Mouse (Mus musculus): ENCODE results near the gene Exosc2. TPM values are rescaled to one million over a fixed set of nuclear protein-coding genes. Genes with fewer than 3 reads are reported as not detected.
"Not testable (repeated sequence)": the region's sequence is repeated elsewhere in the genome, so short reads cannot be mapped to it uniquely, and the experiment has no call there.

Exosc2 gene
- polyA plus RNA-seq, 1 experiment from 2014 or later, result 65.4 TPM

GRCm38 (mm10) chr2:31662939-31663803 is 7.3 kb upstream of the Exosc2 start:
- no peak overlapping the region for H3K4me3 ChIP-seq (ENCODE audit: low read depth, low read length)
- 0 out of 2 replicates have a peak overlapping the region, but pooled peaks have one; percentile 7 for H3K4me2 ChIP-seq (ENCODE audit: low read length)
- no peaks in the 10 kb centered on the region for H3K4me1 ChIP-seq (replicated peaks; ENCODE audit: control insufficient read depth, insufficient read depth, low read length)
- H3K27me3 ChIP-seq (replicated peaks; ENCODE audit: control insufficient read depth, insufficient read depth, low read length), result no peaks in the 10 kb centered on the region
- 48% methylated on average over 8 of the region's 8 CpGs for WGBS
- H3K27ac ChIP-seq (ENCODE audit: low read depth), result 0 out of 2 replicates have a peak overlapping the region, but pooled peaks have one; percentile 5
- no peaks in the 10 kb centered on the region for H3K9me3 ChIP-seq (ENCODE audit: control insufficient read depth, low read length)
- DNase-seq (ENCODE audit: low spot score) (no peak), ATAC-seq (replicated peaks; ENCODE audit: low FRiP score, low TSS enrichment, low read depth) (peak; percentile 66)
- H3K9ac ChIP-seq (ENCODE audit: low read length), result no peak overlapping the region
- no peaks in the 10 kb centered on the region for H3K36me3 ChIP-seq (ENCODE audit: control insufficient read depth, insufficient read depth, low read length)

- Histone ChIP-seq H3K27ac (ENCODE audit: low read depth) (no peak overlapping the region), H3K9me3 (ENCODE audit: control insufficient read depth, low read length) (no peaks in the 10 kb centered on the region), H3K4me2 (ENCODE audit: low read length) (no peak overlapping the region), H3K36me3 (ENCODE audit: control insufficient read depth, insufficient read depth, low read length) (no peaks in the 10 kb centered on the region), H3K4me1 (replicated peaks; ENCODE audit: control insufficient read depth, insufficient read depth, low read length) (no peaks in the 10 kb centered on the region), H3K4me3 (ENCODE audit: low read depth, low read length) (no peak overlapping the region), H3K27me3 (replicated peaks; ENCODE audit: control insufficient read depth, insufficient read depth, low read length) (no peaks in the 10 kb centered on the region), H3K9ac (ENCODE audit: low read length) (no peak overlapping the region)
- 74% methylated on average over 1 of the region's 1 CpGs for WGBS
- no peak for DNase-seq (ENCODE audit: low spot score)
- ATAC-seq (replicated peaks; ENCODE audit: low FRiP score, low TSS enrichment, low read depth), result no peak
Observed at GRCm38 (mm10) chr2:31663804-31664180, 6.7 kb upstream of the Exosc2 start.

- Histone ChIP-seq H3K9me3 (ENCODE audit: control insufficient read depth, low read length) (no peaks in the 10 kb centered on the region), H3K36me3 (ENCODE audit: control insufficient read depth, insufficient read depth, low read length) (no peaks in the 10 kb centered on the region), H3K27me3 (replicated peaks; ENCODE audit: control insufficient read depth, insufficient read depth, low read length) (no peaks in the 10 kb centered on the region), H3K9ac (ENCODE audit: low read length) (no peak overlapping the region), H3K27ac (ENCODE audit: low read depth) (no peak overlapping the region), H3K4me2 (ENCODE audit: low read length) (no peak overlapping the region), H3K4me1 (replicated peaks; ENCODE audit: control insufficient read depth, insufficient read depth, low read length) (0 out of 2 replicates have a peak, but pooled peaks cover 3% of the 10 kb centered on the region), H3K4me3 (ENCODE audit: low read depth, low read length) (no peak overlapping the region)
- ATAC-seq (replicated peaks; ENCODE audit: low FRiP score, low TSS enrichment, low read depth), result no peak
- DNase-seq (ENCODE audit: low spot score), result peak; percentile 64
- 26% methylated on average over 4 of the region's 4 CpGs for WGBS
Observed at GRCm38 (mm10) chr2:31667332-31667731, 3.2 kb upstream of the Exosc2 start.

- H3K4me3 ChIP-seq (ENCODE audit: low read depth, low read length), result no peak overlapping the region
- no peaks in the 10 kb centered on the region for H3K27me3 ChIP-seq (replicated peaks; ENCODE audit: control insufficient read depth, insufficient read depth, low read length)
- no peaks in the 10 kb centered on the region for H3K9me3 ChIP-seq (ENCODE audit: control insufficient read depth, low read length)
- WGBS, result 95% methylated on average over 6 of the region's 6 CpGs
- peaks cover 72% of the 10 kb centered on the region for H3K36me3 ChIP-seq (ENCODE audit: control insufficient read depth, insufficient read depth, low read length)
- ATAC-seq (replicated peaks; ENCODE audit: low FRiP score, low TSS enrichment, low read depth), result no peak
- no peak overlapping the region for H3K27ac ChIP-seq (ENCODE audit: low read depth)
- H3K4me1 ChIP-seq (replicated peaks; ENCODE audit: control insufficient read depth, insufficient read depth, low read length), result no peaks in the 10 kb centered on the region
- H3K4me2 ChIP-seq (ENCODE audit: low read length), result no peak overlapping the region
- no peak for DNase-seq (ENCODE audit: low spot score)
- H3K9ac ChIP-seq (ENCODE audit: low read length), result no peak overlapping the region
Observed at GRCm38 (mm10) chr2:31678641-31679040, 8.1 kb downstream of the Exosc2 start.

GRCm38 (mm10) chr2:31681051-31681707 is 10.7 kb downstream of the Exosc2 start:
- H3K4me2 ChIP-seq (ENCODE audit: low read length); H3K4me1 ChIP-seq (replicated peaks; ENCODE audit: control insufficient read depth, insufficient read depth, low read length); H3K27me3 ChIP-seq (replicated peaks; ENCODE audit: control insufficient read depth, insufficient read depth, low read length); H3K9ac ChIP-seq (ENCODE audit: low read length); H3K27ac ChIP-seq (ENCODE audit: low read depth); ATAC-seq (replicated peaks; ENCODE audit: low FRiP score, low TSS enrichment, low read depth); H3K9me3 ChIP-seq (ENCODE audit: control insufficient read depth, low read length); H3K4me3 ChIP-seq (ENCODE audit: low read depth, low read length); DNase-seq (ENCODE audit: low spot score): not testable (repeated sequence)
- peaks cover 46% of the 10 kb centered on the region for H3K36me3 ChIP-seq (ENCODE audit: control insufficient read depth, insufficient read depth, low read length)
- 85% methylated on average over 15 of the region's 15 CpGs for WGBS

GRCm38 (mm10) chr2:31681731-31682235 is 11.3 kb downstream of the Exosc2 start:
- Histone ChIP-seq H3K27me3 (replicated peaks; ENCODE audit: control insufficient read depth, insufficient read depth, low read length) (no peaks in the 10 kb centered on the region), H3K27ac (ENCODE audit: low read depth) (no peak overlapping the region), H3K36me3 (ENCODE audit: control insufficient read depth, insufficient read depth, low read length) (peaks cover 40% of the 10 kb centered on the region), H3K9me3 (ENCODE audit: control insufficient read depth, low read length) (no peaks in the 10 kb centered on the region), H3K4me1 (replicated peaks; ENCODE audit: control insufficient read depth, insufficient read depth, low read length) (no peaks in the 10 kb centered on the region), H3K4me3 (ENCODE audit: low read depth, low read length) (no peak overlapping the region), H3K9ac (ENCODE audit: low read length) (no peak overlapping the region), H3K4me2 (ENCODE audit: low read length) (no peak overlapping the region)
- DNase-seq (ENCODE audit: low spot score) (no peak), ATAC-seq (replicated peaks; ENCODE audit: low FRiP score, low TSS enrichment, low read depth) (no peak)
- 83% methylated on average over 6 of the region's 6 CpGs for WGBS

- ATAC-seq (replicated peaks; ENCODE audit: low FRiP score, low TSS enrichment, low read depth), result no peak
- no peak overlapping the region for H3K27ac ChIP-seq (ENCODE audit: low read depth)
- WGBS, result 30% methylated on average over 2 of the region's 2 CpGs
- DNase-seq (ENCODE audit: low spot score), result peak; percentile 78
- peaks cover 4% of the 10 kb centered on the region; the same call in 1 of the 2 replicates for H3K4me1 ChIP-seq (replicated peaks; ENCODE audit: control insufficient read depth, insufficient read depth, low read length)
- no peaks in the 10 kb centered on the region for H3K9me3 ChIP-seq (ENCODE audit: control insufficient read depth, low read length)
- H3K9ac ChIP-seq (ENCODE audit: low read length), result no peak overlapping the region
- H3K36me3 ChIP-seq (ENCODE audit: control insufficient read depth, insufficient read depth, low read length), result peaks cover 24% of the 10 kb centered on the region
- no peak overlapping the region for H3K4me3 ChIP-seq (ENCODE audit: low read depth, low read length)
- H3K27me3 ChIP-seq (replicated peaks; ENCODE audit: control insufficient read depth, insufficient read depth, low read length), result no peaks in the 10 kb centered on the region
- no peak overlapping the region for H3K4me2 ChIP-seq (ENCODE audit: low read length)
Observed at GRCm38 (mm10) chr2:31683666-31684065, 13.2 kb downstream of the Exosc2 start.

GRCm38 (mm10) chr2:31688074-31688925 is 17.8 kb downstream of the Exosc2 start, which contains the start of gene Abl1:
Abl1 (plus strand) TSS chr2:31688376.
- H3K27me3 ChIP-seq (replicated peaks; ENCODE audit: control insufficient read depth, insufficient read depth, low read length), result no peaks in the 10 kb centered on the region
- ATAC-seq (replicated peaks; ENCODE audit: low FRiP score, low TSS enrichment, low read depth), result peak; percentile 97
- no peaks in the 10 kb centered on the region for H3K9me3 ChIP-seq (ENCODE audit: control insufficient read depth, low read length)
- H3K9ac ChIP-seq (ENCODE audit: low read length), result peak within 1 kb of the TSS; percentile 87
- peak; percentile 98 for DNase-seq (ENCODE audit: low spot score)
- H3K4me2 ChIP-seq (ENCODE audit: low read length), result peak within 1 kb of the TSS; percentile 55
- under 1% methylated on average over 63 of the region's 64 CpGs for WGBS
- peak within 1 kb of the TSS; percentile 92 for H3K27ac ChIP-seq (ENCODE audit: low read depth)
- no peaks in the 10 kb centered on the region for H3K36me3 ChIP-seq (ENCODE audit: control insufficient read depth, insufficient read depth, low read length)
- H3K4me3 ChIP-seq (ENCODE audit: low read depth, low read length), result peak within 1 kb of the TSS; percentile 98
- H3K4me1 ChIP-seq (replicated peaks; ENCODE audit: control insufficient read depth, insufficient read depth, low read length), result peaks cover 15% of the 10 kb centered on the region
